Mouse (Mus musculus) liver, postnatal 0 days (tissue): ENCODE data around the gene Rnf26. TPM values are rescaled to one million over a fixed set of nuclear protein-coding genes. Genes with fewer than 3 reads are reported as not detected.

Experiments
- ATAC-seq: fragments of 200-750 bp; cut with Nextera tagmentation; 2 replicates; pipeline ENCODE4 v1.8.0; 2017; ENCODE audit warnings: mild to moderate bottlenecking, moderate library complexity
- DNase-seq: peaks from one replicate; pipeline ENCODE4 v3.0.0-alpha.2; 2016
- H3K27ac ChIP-seq: fragments of 300-500 bp; sonication (generic); 2 replicates; pipeline ENCODE4 v1.5.1; 2014; ENCODE audit warnings: antibody characterized with exemption, moderate library complexity, mild to moderate bottlenecking, low read depth
- H3K27me3 ChIP-seq: fragments of 300-500 bp; sonication (generic); 2 replicates; pipeline ENCODE4 v1.6.1; 2014; ENCODE audit warnings: low read length, control low read depth, mixed read lengths; ENCODE audit not compliant: insufficient read depth
- H3K36me3 ChIP-seq: fragments of 300-500 bp; sonication (generic); replicated peaks from 2 replicates; pipeline ENCODE4 v1.6.1; 2014; ENCODE audit warnings: mild to moderate bottlenecking, control low read depth, low read length, moderate library complexity, mixed read lengths; ENCODE audit not compliant: insufficient read depth
- H3K4me1 ChIP-seq: fragments of 300-500 bp; sonication (generic); 2 replicates; pipeline ENCODE4 v1.6.1; 2014; ENCODE audit warnings: antibody characterized with exemption, mild to moderate bottlenecking, control low read depth; ENCODE audit not compliant: insufficient read depth
- H3K4me2 ChIP-seq: fragments of 300-500 bp; sonication (generic); 2 replicates; pipeline ENCODE4 v1.6.1; 2014; ENCODE audit warnings: low read depth, mild to moderate bottlenecking, low read length, moderate library complexity, mixed read lengths
- H3K4me3 ChIP-seq: fragments of 300-500 bp; sonication (generic); 2 replicates; pipeline ENCODE4 v1.5.1; 2014; ENCODE audit warnings: low read depth, low read length
- H3K9ac ChIP-seq: fragments of 300-500 bp; sonication (generic); replicated peaks from 2 replicates; pipeline ENCODE4 v1.6.1; 2014; ENCODE audit warnings: mild to moderate bottlenecking, moderate library complexity
- H3K9me3 ChIP-seq: fragments of 300-500 bp; sonication (generic); 2 replicates; pipeline ENCODE4 v1.6.1; 2016; ENCODE audit warnings: mild to moderate bottlenecking, control low read depth, low read length, mixed read lengths
- CTCF ChIP-seq: sonication (generic); IDR thresholded peaks from 2 replicates; pipeline ENCODE4 v1.5.1; 2016; ENCODE audit warnings: antibody characterized with exemption, low read depth
- EP300 ChIP-seq: IDR thresholded peaks from 2 replicates; pipeline ENCODE4 v1.6.1; 2016; ENCODE audit warnings: antibody characterized with exemption, low read depth, mild to moderate bottlenecking
- WGBS: fragments of 180-500 bp; shearing (Covaris S2); extraction: QIAGEN DNeasy Blood & Tissue Kit; methylation state at CpG from one replicate; pipeline ENCODE4 v1.1.7; 2014; ENCODE audit not compliant: insufficient replicate concordance; 5-methylcytosine and 5-hydroxymethylcytosine counted together
- polyA plus RNA-seq: library from polyadenylated mRNA; unstranded; fragments of >200 nt; fragmentation: Nextera tagmentation; extraction: Ambion mirVana; gene quantifications from 2 replicates; pipeline ENCODE4 v1.2.1, GENCODE M21; 2015

The Rnf26 gene
- polyA plus RNA-seq, 1 experiment from 2014 or later = 18.8 TPM

- Histone ChIP-seq H3K4me3 (no peak overlapping the region), H3K9ac (no peak overlapping the region), H3K4me1 (0 out of 2 replicates have a peak, but pooled peaks cover 2% of the 10 kb centered on the region), H3K9me3 (no peaks in the 10 kb centered on the region), H3K27ac (no peak overlapping the region), H3K27me3 (peaks cover 23% of the 10 kb centered on the region), H3K36me3 (no peaks in the 10 kb centered on the region), H3K4me2 (no peak overlapping the region)
- 70% methylated on average over 15 of the region's 15 CpGs for WGBS
- DNase-seq = no peak
- no peak for ATAC-seq
- TF ChIP-seq EP300 = no peak
Measured at GRCm38 (mm10) chr9:44048541-44049380, 64.6 kb downstream of the Rnf26 start.

- H3K27ac ChIP-seq = no peak overlapping the region
- no peak overlapping the region for H3K4me3 ChIP-seq
- TF ChIP-seq CTCF (no peak), EP300 (no peak)
- H3K36me3 ChIP-seq = no peaks in the 10 kb centered on the region
- no peaks in the 10 kb centered on the region for H3K9me3 ChIP-seq
- H3K4me1 ChIP-seq = peaks cover 3% of the 10 kb centered on the region; the same call in 1 of the 2 replicates
- DNase-seq (no peak), ATAC-seq (no peak)
- no peak overlapping the region for H3K4me2 ChIP-seq
- no peak overlapping the region for H3K9ac ChIP-seq
- 53% methylated on average over 14 of the region's 14 CpGs for WGBS
- peaks cover 32% of the 10 kb centered on the region for H3K27me3 ChIP-seq
Measured at GRCm38 (mm10) chr9:44047571-44048490, 65.5 kb downstream of the Rnf26 start.

- DNase-seq (no peak), ATAC-seq (no peak)
- H3K4me3 ChIP-seq = no peak overlapping the region
- WGBS = 30% methylated on average over 6 of the region's 6 CpGs
- no peak overlapping the region for H3K4me2 ChIP-seq
- H3K27me3 ChIP-seq = peaks cover 39% of the 10 kb centered on the region
- H3K27ac ChIP-seq = no peak overlapping the region
- no peak overlapping the region for H3K9ac ChIP-seq
- no peaks in the 10 kb centered on the region for H3K9me3 ChIP-seq
- no peaks in the 10 kb centered on the region for H3K36me3 ChIP-seq
- H3K4me1 ChIP-seq = peaks cover 3% of the 10 kb centered on the region; the same call in 1 of the 2 replicates
- no peak for TF ChIP-seq CTCF
- TF ChIP-seq EP300 = no peak
Measured at GRCm38 (mm10) chr9:44047071-44047470, 66.2 kb downstream of the Rnf26 start.

- Histone ChIP-seq H3K4me1 (peaks cover 3% of the 10 kb centered on the region; the same call in 1 of the 2 replicates), H3K27me3 (peaks cover 40% of the 10 kb centered on the region), H3K4me3 (no peak overlapping the region), H3K4me2 (no peak overlapping the region), H3K9me3 (no peaks in the 10 kb centered on the region), H3K9ac (no peak overlapping the region), H3K36me3 (no peaks in the 10 kb centered on the region), H3K27ac (no peak overlapping the region)
- no peak for DNase-seq
- TF ChIP-seq CTCF (no peak), EP300 (no peak)
- WGBS = 68% methylated on average over 12 of the region's 12 CpGs
- no peak for ATAC-seq
Measured at GRCm38 (mm10) chr9:44046426-44046825, 66.9 kb downstream of the Rnf26 start.

- no peak for TF ChIP-seq CTCF
- no peak for TF ChIP-seq EP300
- no peak for ATAC-seq
- H3K9me3 ChIP-seq = no peaks in the 10 kb centered on the region
- peaks cover 40% of the 10 kb centered on the region for H3K27me3 ChIP-seq
- no peaks in the 10 kb centered on the region for H3K36me3 ChIP-seq
- H3K27ac ChIP-seq = no peak overlapping the region
- H3K4me1 ChIP-seq = peaks cover 3% of the 10 kb centered on the region; the same call in 1 of the 2 replicates
- WGBS = 73% methylated on average over 5 of the region's 5 CpGs
- H3K4me2 ChIP-seq = no peak overlapping the region
- no peak overlapping the region for H3K4me3 ChIP-seq
- no peak for DNase-seq
- no peak overlapping the region for H3K9ac ChIP-seq
Measured at GRCm38 (mm10) chr9:44045884-44046272, 67.4 kb downstream of the Rnf26 start.

Other genes starting within 250 kb of the Rnf26 start
- 0.39 and 0.85 TPM in 2 replicates for gene Thy1, start 70.1 kb downstream of the Rnf26 start, polyA plus RNA-seq
- 2.9 and 3.8 TPM in 2 replicates for gene Usp2, start 46.5 kb downstream of the Rnf26 start, polyA plus RNA-seq
- not detected in 2 replicates for gene Mfrp, start 11.8 kb downstream of the Rnf26 start, polyA plus RNA-seq
- gene C1qtnf5, start 6.3 kb downstream of the Rnf26 start, polyA plus RNA-seq = 1.0 and 1.3 TPM in 2 replicates
- not detected in 2 replicates for gene Gm49380, start within 50 bp of the Rnf26 start, polyA plus RNA-seq
- 4.2 and 4.5 TPM in 2 replicates for gene Mcam, start 21.0 kb upstream of the Rnf26 start, polyA plus RNA-seq
- 3.1 and 4.0 TPM in 2 replicates for gene Cbl, start 120.5 kb upstream of the Rnf26 start, polyA plus RNA-seq
- not detected in 2 replicates for gene Ccdc153, start 127.2 kb upstream of the Rnf26 start, polyA plus RNA-seq
- 0.08 TPM in 1 of 2 replicates, not detected in the other for gene Pdzd3, start 138.0 kb upstream of the Rnf26 start, polyA plus RNA-seq
- gene Nlrx1, start 155.1 kb upstream of the Rnf26 start, polyA plus RNA-seq = 4.6 and 5.6 TPM in 2 replicates
- gene Abcg4, start 175.1 kb upstream of the Rnf26 start, polyA plus RNA-seq = 4.2 TPM in 2 replicates
- 4.5 and 6.3 TPM in 2 replicates for gene Hinfp, start 192.2 kb upstream of the Rnf26 start, polyA plus RNA-seq
- 10.1 and 11.4 TPM in 2 replicates for gene C2cd2l, start 206.8 kb upstream of the Rnf26 start, polyA plus RNA-seq
- gene Dpagt1, start 212.5 kb upstream of the Rnf26 start, polyA plus RNA-seq = 19.0 and 19.4 TPM in 2 replicates
- 152 and 164 TPM in 2 replicates for gene H2afx, start 221.2 kb upstream of the Rnf26 start, polyA plus RNA-seq
- 517 and 539 TPM in 2 replicates for gene Hmbs, start 230.7 kb upstream of the Rnf26 start, polyA plus RNA-seq
- 12.1 and 13.3 TPM in 2 replicates for gene Vps11, start 248.2 kb upstream of the Rnf26 start, polyA plus RNA-seq